Mouse (Mus musculus): ENCODE data around the gene Cdkn2c. TPM values are rescaled to one million over a fixed set of nuclear protein-coding genes. Genes with fewer than 3 reads are reported as not detected.

Cdkn2c gene
- polyA plus RNA-seq, 1 experiment from 2014 or later = 4.3 TPM

DNA sequence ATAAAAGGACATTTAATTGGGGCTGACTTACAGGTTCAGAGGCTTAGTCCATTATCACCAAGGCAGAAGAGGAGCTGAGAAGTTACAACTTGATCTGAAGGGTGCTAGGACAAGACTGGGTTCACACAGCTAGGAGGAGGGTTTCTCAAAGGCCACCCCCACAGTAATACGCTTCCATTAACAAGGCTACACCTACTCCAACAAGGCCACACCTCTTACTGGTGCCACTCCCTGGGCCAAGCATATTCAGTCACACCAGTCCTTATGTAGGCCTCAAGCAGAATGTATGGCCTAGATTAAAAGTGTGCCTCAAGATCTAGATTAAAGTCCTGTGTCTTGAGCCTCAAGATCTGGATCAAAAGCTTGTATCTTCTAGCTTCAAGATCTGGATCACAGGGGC lies 5.0 kb upstream of the Cdkn2c start:
- no peaks in the 10 kb centered on the region for H3K4me1 ChIP-seq (ENCODE audit: control insufficient read depth, insufficient read depth, low read depth, low read length)
- no peaks in the 10 kb centered on the region for H3K9me3 ChIP-seq (ENCODE audit: control insufficient read depth, low read length)
- H3K4me2 ChIP-seq (ENCODE audit: low read length) = no peak overlapping the region
- no peaks in the 10 kb centered on the region for H3K27me3 ChIP-seq (replicated peaks; ENCODE audit: control insufficient read depth, insufficient read depth, low read length)
- H3K36me3 ChIP-seq (ENCODE audit: control insufficient read depth, insufficient read depth, low read length) = no peaks in the 10 kb centered on the region
- no peak overlapping the region for H3K4me3 ChIP-seq (ENCODE audit: low read length)
- WGBS = 83% methylated on average over 1 of the region's 1 CpGs
- no peak overlapping the region for H3K27ac ChIP-seq (ENCODE audit: low read depth, low read length)
- no peak overlapping the region for H3K9ac ChIP-seq (ENCODE audit: low read depth, low read length)
- ATAC-seq = no peak

DNA sequence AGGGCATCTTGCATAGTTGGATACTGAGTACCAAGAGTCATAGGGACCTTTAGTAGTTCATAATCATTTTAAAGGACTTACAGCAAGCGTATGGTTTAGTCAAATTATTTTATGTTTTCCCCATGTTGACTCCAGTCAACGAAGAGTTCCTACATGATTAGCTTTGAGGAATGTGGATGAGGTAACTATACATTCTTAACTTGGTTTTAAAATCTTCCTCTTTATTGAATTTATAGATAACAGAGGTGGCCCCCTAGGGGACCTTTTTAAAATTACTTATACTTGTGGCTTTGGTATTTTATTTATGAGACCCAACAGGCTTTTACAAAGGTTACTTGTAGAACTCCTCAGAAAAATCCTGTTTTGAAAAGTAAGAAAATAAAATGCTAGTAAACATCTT lies 3.2 kb upstream of the Cdkn2c start:
- Histone ChIP-seq H3K4me2 (ENCODE audit: low read length) (no peak overlapping the region), H3K9me3 (ENCODE audit: control insufficient read depth, low read length) (no peaks in the 10 kb centered on the region; the same call in 1 of the 2 replicates), H3K4me3 (ENCODE audit: low read length) (no peak overlapping the region), H3K36me3 (ENCODE audit: control insufficient read depth, insufficient read depth, low read length) (no peaks in the 10 kb centered on the region), H3K4me1 (ENCODE audit: control insufficient read depth, insufficient read depth, low read depth, low read length) (peaks cover 13% of the 10 kb centered on the region), H3K9ac (ENCODE audit: low read depth, low read length) (no peak overlapping the region), H3K27me3 (replicated peaks; ENCODE audit: control insufficient read depth, insufficient read depth, low read length) (peaks cover 4% of the 10 kb centered on the region; the same call in 1 of the 2 replicates), H3K27ac (ENCODE audit: low read depth, low read length) (no peak overlapping the region)
- 73% methylated on average over 2 of the region's 2 CpGs for WGBS
- ATAC-seq = no peak

DNA sequence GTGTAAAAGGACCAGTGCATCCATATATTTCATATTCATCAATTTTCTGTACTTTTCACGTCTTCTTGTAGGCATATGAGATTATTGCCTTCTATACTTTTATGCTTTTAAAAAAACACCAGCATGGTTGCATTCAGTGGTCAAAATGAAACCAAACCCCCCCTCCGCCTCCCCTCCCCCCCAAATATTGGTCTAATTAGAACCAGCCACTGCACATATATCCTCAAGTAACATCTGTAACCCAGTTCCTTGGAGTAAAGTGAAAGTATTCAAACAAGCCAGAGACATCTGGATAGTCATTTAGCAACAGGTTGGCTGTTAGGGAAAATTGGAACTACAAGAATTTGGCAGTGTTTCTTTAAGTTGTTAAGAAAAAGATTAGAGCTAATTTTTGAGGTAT lies 529 bp upstream of the Cdkn2c start:
- peak overlapping the region; percentile 85 for H3K4me2 ChIP-seq (ENCODE audit: low read length)
- 50% methylated on average over 2 of the region's 2 CpGs for WGBS
- peaks cover 13% of the 10 kb centered on the region for H3K4me1 ChIP-seq (ENCODE audit: control insufficient read depth, insufficient read depth, low read depth, low read length)
- H3K9ac ChIP-seq (ENCODE audit: low read depth, low read length) = no peak overlapping the region
- H3K36me3 ChIP-seq (ENCODE audit: control insufficient read depth, insufficient read depth, low read length) = no peaks in the 10 kb centered on the region
- no peak for ATAC-seq
- peaks cover 6% of the 10 kb centered on the region for H3K27me3 ChIP-seq (replicated peaks; ENCODE audit: control insufficient read depth, insufficient read depth, low read length)
- no peak overlapping the region for H3K27ac ChIP-seq (ENCODE audit: low read depth, low read length)
- H3K9me3 ChIP-seq (ENCODE audit: control insufficient read depth, low read length) = no peaks in the 10 kb centered on the region; the same call in 1 of the 2 replicates
- H3K4me3 ChIP-seq (ENCODE audit: low read length) = no peak overlapping the region; the same call in 1 of the 2 replicates

DNA sequence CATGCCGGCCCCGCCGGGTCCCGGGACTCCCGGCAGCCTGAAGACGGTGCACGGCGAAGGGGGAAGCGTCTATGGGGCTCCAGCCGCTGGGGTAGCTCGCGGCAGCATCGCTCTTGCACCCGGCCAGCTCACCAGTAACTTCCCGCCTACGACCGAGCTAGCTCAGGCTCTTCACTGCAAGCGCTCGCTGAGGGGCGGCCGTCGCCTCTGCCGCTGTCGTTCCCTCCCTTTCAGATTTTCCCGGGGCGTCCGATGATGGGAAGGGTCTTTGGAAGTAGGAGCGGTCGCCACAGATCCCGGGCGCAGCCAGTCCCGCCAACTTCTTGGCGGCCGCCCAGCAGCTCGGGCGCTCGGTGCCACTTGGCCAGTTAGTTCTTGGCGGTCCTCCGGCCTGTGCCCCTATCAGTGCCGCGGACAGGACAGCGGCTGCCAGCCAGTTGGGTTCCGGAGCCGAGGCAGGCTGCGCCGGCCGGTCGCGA lies 968 bp downstream of the Cdkn2c start:
- peak overlapping the region; percentile 81 for H3K9ac ChIP-seq (ENCODE audit: low read depth, low read length)
- peak overlapping the region; percentile 85 for H3K4me2 ChIP-seq (ENCODE audit: low read length)
- H3K4me1 ChIP-seq (ENCODE audit: control insufficient read depth, insufficient read depth, low read depth, low read length) = peaks cover 13% of the 10 kb centered on the region
- ATAC-seq = peak; percentile 67
- no peaks in the 10 kb centered on the region; the same call in 1 of the 2 replicates for H3K9me3 ChIP-seq (ENCODE audit: control insufficient read depth, low read length)
- H3K36me3 ChIP-seq (ENCODE audit: control insufficient read depth, insufficient read depth, low read length) = no peaks in the 10 kb centered on the region
- WGBS = 0% methylated on average over 49 of the region's 49 CpGs
- peaks cover 15% of the 10 kb centered on the region for H3K27me3 ChIP-seq (replicated peaks; ENCODE audit: control insufficient read depth, insufficient read depth, low read length)
- H3K4me3 ChIP-seq (ENCODE audit: low read length) = peak overlapping the region; percentile 58
- H3K27ac ChIP-seq (ENCODE audit: low read depth, low read length) = peak overlapping the region; percentile 67

DNA sequence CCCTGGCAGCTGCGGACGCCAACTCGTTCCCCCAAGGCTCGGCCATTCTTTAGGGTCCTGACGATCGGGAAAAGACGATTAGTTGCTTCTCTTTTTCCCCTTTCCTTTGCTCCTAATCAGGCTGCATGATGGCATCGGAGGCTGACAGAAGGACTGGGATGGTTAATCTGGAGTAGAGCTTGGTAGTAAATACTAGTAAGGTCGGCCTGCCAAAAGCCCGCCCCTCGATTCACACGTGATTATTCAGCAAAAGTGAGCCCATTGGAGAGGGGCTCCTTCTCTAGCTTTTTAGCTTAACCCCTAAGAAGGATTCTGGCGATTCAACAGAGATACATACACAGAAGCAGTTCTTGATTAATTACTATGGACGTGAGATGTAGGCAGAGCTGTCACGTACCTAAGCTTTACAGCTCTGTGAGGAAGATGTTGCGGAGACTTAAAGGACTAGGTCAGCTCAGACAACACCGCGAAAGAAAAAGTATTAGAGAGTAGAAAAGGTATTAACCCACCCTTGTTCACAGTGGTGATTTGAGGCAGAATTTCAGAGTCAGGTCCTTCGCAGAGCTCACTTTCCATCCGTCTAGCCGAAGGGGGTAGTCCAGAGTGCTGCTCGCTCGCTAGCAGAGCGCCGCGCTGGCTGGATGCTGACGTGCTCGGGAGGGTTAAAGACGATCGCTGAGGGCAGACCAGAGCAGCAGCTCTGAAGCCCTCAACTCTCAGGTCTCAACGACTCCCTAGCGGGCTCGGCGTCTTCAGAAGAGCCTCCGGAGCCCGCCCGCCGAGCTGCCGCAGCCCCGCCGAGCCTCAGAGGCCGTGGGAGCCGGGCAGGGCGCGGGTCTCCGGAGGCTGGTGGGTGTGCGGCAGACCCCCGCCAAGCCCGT lies 1.6 kb downstream of the Cdkn2c start:
- Histone ChIP-seq H3K4me1 (ENCODE audit: control insufficient read depth, insufficient read depth, low read depth, low read length) (peaks cover 13% of the 10 kb centered on the region), H3K9me3 (ENCODE audit: control insufficient read depth, low read length) (no peaks in the 10 kb centered on the region; the same call in 1 of the 2 replicates), H3K9ac (ENCODE audit: low read depth, low read length) (peak overlapping the region; percentile 81), H3K4me3 (ENCODE audit: low read length) (peak overlapping the region; percentile 58), H3K36me3 (ENCODE audit: control insufficient read depth, insufficient read depth, low read length) (no peaks in the 10 kb centered on the region), H3K27me3 (replicated peaks; ENCODE audit: control insufficient read depth, insufficient read depth, low read length) (peaks cover 18% of the 10 kb centered on the region), H3K27ac (ENCODE audit: low read depth, low read length) (no peak overlapping the region), H3K4me2 (ENCODE audit: low read length) (peak overlapping the region; percentile 85)
- ATAC-seq = peak; percentile 38
- WGBS = 1% methylated on average over 48 of the region's 49 CpGs

DNA sequence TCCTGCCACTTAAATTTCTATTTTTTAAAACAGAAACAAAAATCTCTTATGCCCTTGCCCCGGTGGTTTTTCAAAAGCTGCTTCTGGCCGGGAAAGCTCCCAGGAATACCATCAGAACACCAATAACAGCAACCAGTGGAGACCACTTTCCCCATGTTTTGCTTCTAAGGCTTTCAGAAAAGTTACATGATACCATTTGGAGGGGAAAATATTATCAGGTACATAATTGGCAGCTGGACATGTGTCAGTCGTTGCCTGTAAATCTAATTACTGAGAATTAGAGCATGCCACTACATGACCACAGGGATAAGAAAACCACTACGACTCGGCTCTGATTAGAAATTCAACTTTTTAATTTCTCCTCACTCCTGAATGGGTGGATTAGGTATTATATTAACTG lies 2.9 kb downstream of the Cdkn2c start:
- 19% methylated on average over 5 of the region's 5 CpGs for WGBS
- Histone ChIP-seq H3K27ac (ENCODE audit: low read depth, low read length) (no peak overlapping the region), H3K9me3 (ENCODE audit: control insufficient read depth, low read length) (no peaks in the 10 kb centered on the region; the same call in 1 of the 2 replicates), H3K4me1 (ENCODE audit: control insufficient read depth, insufficient read depth, low read depth, low read length) (peaks cover 13% of the 10 kb centered on the region), H3K4me2 (ENCODE audit: low read length) (peak overlapping the region; percentile 23), H3K36me3 (ENCODE audit: control insufficient read depth, insufficient read depth, low read length) (no peaks in the 10 kb centered on the region), H3K9ac (ENCODE audit: low read depth, low read length) (no peak overlapping the region), H3K27me3 (replicated peaks; ENCODE audit: control insufficient read depth, insufficient read depth, low read length) (peaks cover 24% of the 10 kb centered on the region), H3K4me3 (ENCODE audit: low read length) (peak overlapping the region; percentile 4; the same call in 1 of the 2 replicates)
- no peak for ATAC-seq

DNA sequence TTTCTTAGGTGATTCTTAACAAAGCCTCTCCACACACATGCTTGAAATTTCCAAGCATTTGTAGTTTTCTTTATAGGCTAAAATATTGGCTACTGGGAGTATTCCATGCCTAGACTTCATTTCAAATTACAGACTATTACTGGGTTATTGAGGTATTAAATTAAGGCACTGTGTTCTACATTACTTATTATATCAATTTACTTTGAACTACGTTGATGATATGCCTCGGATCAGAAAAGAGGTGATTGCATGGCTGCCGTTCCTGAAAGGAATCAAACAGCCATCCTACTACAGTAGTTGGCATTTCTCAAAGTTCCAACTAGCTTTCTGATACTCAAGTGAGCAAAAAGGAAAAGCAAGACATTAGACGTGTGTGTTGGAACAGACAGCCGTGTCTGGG lies 4.7 kb downstream of the Cdkn2c start:
- Histone ChIP-seq H3K4me3 (ENCODE audit: low read length) (no peak overlapping the region), H3K9me3 (ENCODE audit: control insufficient read depth, low read length) (no peaks in the 10 kb centered on the region; the same call in 1 of the 2 replicates), H3K4me1 (ENCODE audit: control insufficient read depth, insufficient read depth, low read depth, low read length) (peaks cover 15% of the 10 kb centered on the region), H3K27ac (ENCODE audit: low read depth, low read length) (no peak overlapping the region), H3K9ac (ENCODE audit: low read depth, low read length) (no peak overlapping the region), H3K27me3 (replicated peaks; ENCODE audit: control insufficient read depth, insufficient read depth, low read length) (peaks cover 28% of the 10 kb centered on the region), H3K36me3 (ENCODE audit: control insufficient read depth, insufficient read depth, low read length) (no peaks in the 10 kb centered on the region), H3K4me2 (ENCODE audit: low read length) (no peak overlapping the region)
- 29% methylated on average over 5 of the region's 5 CpGs for WGBS
- ATAC-seq = no peak

DNA sequence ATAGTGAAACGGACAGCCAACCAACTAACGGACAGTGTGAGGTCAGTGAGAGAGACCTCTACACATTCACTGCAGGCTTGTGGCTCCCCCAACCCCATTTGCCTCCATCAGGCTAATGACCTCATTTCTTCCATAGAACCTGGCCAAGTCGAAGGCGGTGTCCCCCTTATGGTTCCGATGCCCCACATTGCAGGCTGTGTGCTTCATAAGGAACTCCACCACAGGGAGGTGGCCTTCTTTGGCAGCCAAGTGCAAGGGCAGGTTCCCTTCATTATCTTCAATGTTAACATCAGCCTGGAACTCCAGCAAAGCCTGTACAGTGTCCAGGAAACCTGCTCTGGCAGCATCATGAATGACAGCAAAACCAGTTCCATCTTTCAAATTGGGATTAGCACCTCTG lies 5.8 kb downstream of the Cdkn2c start:
- Histone ChIP-seq H3K9ac (ENCODE audit: low read depth, low read length) (no peak overlapping the region), H3K4me1 (ENCODE audit: control insufficient read depth, insufficient read depth, low read depth, low read length) (peaks cover 13% of the 10 kb centered on the region), H3K27me3 (replicated peaks; ENCODE audit: control insufficient read depth, insufficient read depth, low read length) (peaks cover 30% of the 10 kb centered on the region), H3K36me3 (ENCODE audit: control insufficient read depth, insufficient read depth, low read length) (no peaks in the 10 kb centered on the region), H3K27ac (ENCODE audit: low read depth, low read length) (no peak overlapping the region), H3K4me3 (ENCODE audit: low read length) (no peak overlapping the region), H3K9me3 (ENCODE audit: control insufficient read depth, low read length) (no peaks in the 10 kb centered on the region; the same call in 1 of the 2 replicates), H3K4me2 (ENCODE audit: low read length) (no peak overlapping the region)
- ATAC-seq = no peak
- WGBS = 31% methylated on average over 5 of the region's 5 CpGs

DNA sequence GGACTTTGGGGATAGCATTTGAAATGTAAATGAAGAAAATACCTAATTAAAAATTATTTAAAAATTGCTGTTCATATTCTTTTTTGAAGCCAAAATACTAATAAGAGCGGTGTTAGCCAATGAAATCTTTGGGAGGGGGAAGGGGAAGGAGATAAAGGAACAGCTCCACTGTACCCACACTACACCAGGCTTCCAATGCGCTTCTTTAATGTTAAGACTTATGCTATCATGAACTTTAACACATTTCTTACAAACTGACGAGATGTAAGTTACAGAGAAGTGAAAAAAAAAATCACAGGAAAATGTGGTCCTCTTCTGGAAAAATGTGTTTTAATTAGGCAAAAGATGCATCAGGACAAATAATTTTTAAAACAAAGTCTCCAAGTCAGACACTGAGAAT lies 6.4 kb downstream of the Cdkn2c start:
- Histone ChIP-seq H3K4me3 (ENCODE audit: low read length) (no peak overlapping the region), H3K4me1 (ENCODE audit: control insufficient read depth, insufficient read depth, low read depth, low read length) (peaks cover 7% of the 10 kb centered on the region), H3K36me3 (ENCODE audit: control insufficient read depth, insufficient read depth, low read length) (no peaks in the 10 kb centered on the region), H3K27ac (ENCODE audit: low read depth, low read length) (no peak overlapping the region), H3K27me3 (replicated peaks; ENCODE audit: control insufficient read depth, insufficient read depth, low read length) (peaks cover 28% of the 10 kb centered on the region), H3K9ac (ENCODE audit: low read depth, low read length) (no peak overlapping the region), H3K4me2 (ENCODE audit: low read length) (no peak overlapping the region), H3K9me3 (ENCODE audit: control insufficient read depth, low read length) (no peaks in the 10 kb centered on the region)
- ATAC-seq = no peak
- 36% methylated on average over 3 of the region's 3 CpGs for WGBS
